Mouse (Mus musculus): ENCODE measurements around the gene Tomm34. TPM values are rescaled to one million over a fixed set of nuclear protein-coding genes. Genes with fewer than 3 reads are reported as not detected.

Tomm34 gene
- 40.8 and 48.4 TPM in 2 replicates for total RNA-seq (2014; fragmentation: Nextera tagmentation)
- 33.5 and 38.5 TPM in 2 replicates for total RNA-seq (2017)

GRCm38 (mm10) chr2:164070765-164071436 is at the start of gene Tomm34:
Gene Tomm34, minus strand, starts transcription at chr2:164071169.
- peak; percentile 78 for ATAC-seq (replicated peaks; ENCODE audit: low FRiP score, low TSS enrichment, poor library complexity, severe bottlenecking)

- ATAC-seq (replicated peaks; ENCODE audit: low FRiP score, low TSS enrichment, poor library complexity, severe bottlenecking) = no peak
Observed at GRCm38 (mm10) chr2:164119503-164119902, 48.5 kb upstream of the Tomm34 start.

GRCm38 (mm10) chr2:164115531-164115930 is 44.6 kb upstream of the Tomm34 start:
- 0 out of 2 replicates have a peak, but pooled peaks have one; percentile 37 for ATAC-seq (replicated peaks; ENCODE audit: low FRiP score, low TSS enrichment, poor library complexity, severe bottlenecking)

GRCm38 (mm10) chr2:164114051-164114450 is 43.1 kb upstream of the Tomm34 start:
- no peak for ATAC-seq (replicated peaks; ENCODE audit: low FRiP score, low TSS enrichment, poor library complexity, severe bottlenecking)

GRCm38 (mm10) chr2:164111546-164111945 is 40.6 kb upstream of the Tomm34 start:
- no peak for ATAC-seq (replicated peaks; ENCODE audit: low FRiP score, low TSS enrichment, poor library complexity, severe bottlenecking)

- no peak for ATAC-seq (replicated peaks; ENCODE audit: low FRiP score, low TSS enrichment, poor library complexity, severe bottlenecking)
Observed at GRCm38 (mm10) chr2:164108501-164108900, 37.5 kb upstream of the Tomm34 start.

GRCm38 (mm10) chr2:164107125-164107874 is 36.3 kb upstream of the Tomm34 start:
- ATAC-seq (replicated peaks; ENCODE audit: low FRiP score, low TSS enrichment, poor library complexity, severe bottlenecking) = no peak

GRCm38 (mm10) chr2:164106287-164107035 is 35.5 kb upstream of the Tomm34 start:
- ATAC-seq (replicated peaks; ENCODE audit: low FRiP score, low TSS enrichment, poor library complexity, severe bottlenecking) = no peak

GRCm38 (mm10) chr2:164103501-164103900 is 32.5 kb upstream of the Tomm34 start:
- ATAC-seq (replicated peaks; ENCODE audit: low FRiP score, low TSS enrichment, poor library complexity, severe bottlenecking) = peak; percentile 56; the same call in 1 of the 2 replicates

GRCm38 (mm10) chr2:164102366-164102765 is 31.4 kb upstream of the Tomm34 start:
- ATAC-seq (replicated peaks; ENCODE audit: low FRiP score, low TSS enrichment, poor library complexity, severe bottlenecking) = no peak

- ATAC-seq (replicated peaks; ENCODE audit: low FRiP score, low TSS enrichment, poor library complexity, severe bottlenecking) = no peak
Observed at GRCm38 (mm10) chr2:164101936-164102335, 31.0 kb upstream of the Tomm34 start.

GRCm38 (mm10) chr2:164098603-164099250 is 27.8 kb upstream of the Tomm34 start:
- no peak for ATAC-seq (replicated peaks; ENCODE audit: low FRiP score, low TSS enrichment, poor library complexity, severe bottlenecking)

GRCm38 (mm10) chr2:164094152-164094551 is 23.2 kb upstream of the Tomm34 start:
- ATAC-seq (replicated peaks; ENCODE audit: low FRiP score, low TSS enrichment, poor library complexity, severe bottlenecking) = peak; percentile 81

GRCm38 (mm10) chr2:164089508-164089907 is 18.5 kb upstream of the Tomm34 start:
- ATAC-seq (replicated peaks; ENCODE audit: low FRiP score, low TSS enrichment, poor library complexity, severe bottlenecking) = no peak

- no peak for ATAC-seq (replicated peaks; ENCODE audit: low FRiP score, low TSS enrichment, poor library complexity, severe bottlenecking)
Observed at GRCm38 (mm10) chr2:164087416-164088017, 16.5 kb upstream of the Tomm34 start.

GRCm38 (mm10) chr2:164084342-164084700 is 13.4 kb upstream of the Tomm34 start:
- no peak for ATAC-seq (replicated peaks; ENCODE audit: low FRiP score, low TSS enrichment, poor library complexity, severe bottlenecking)

- peak; percentile 48 for ATAC-seq (replicated peaks; ENCODE audit: low FRiP score, low TSS enrichment, poor library complexity, severe bottlenecking)
Observed at GRCm38 (mm10) chr2:164083609-164084341, 12.8 kb upstream of the Tomm34 start.

GRCm38 (mm10) chr2:164082175-164082574 is 11.2 kb upstream of the Tomm34 start:
- no peak for ATAC-seq (replicated peaks; ENCODE audit: low FRiP score, low TSS enrichment, poor library complexity, severe bottlenecking)

- no peak for ATAC-seq (replicated peaks; ENCODE audit: low FRiP score, low TSS enrichment, poor library complexity, severe bottlenecking)
Observed at GRCm38 (mm10) chr2:164081577-164081976, 10.6 kb upstream of the Tomm34 start.
